26 mouse cellular contexts compared by ENCODE assay signal in genomic region chr8:81286280-81287034, GRCm38 (mm10). TPM values are rescaled to one million over a fixed set of nuclear protein-coding genes. Genes with fewer than 3 reads are reported as not detected.
DNase-seq lines count a peak whose midpoint lies in the region; ATAC-seq and TF ChIP-seq lines count a peak whose summit lies in the region.
"Had no signal": no experiment of that assay in that cellular context is flagged by ENCODE, and none has a peak within 500 bp of the region (broad histone marks: within the 10 kb centered on the region; RNA-seq: fewer than 3 reads in every experiment).

No protein-coding gene starts in this region.

- H3K4me2 ChIP-seq in liver, embryonic 11.5 days, result no peak overlapping the region
- no peak overlapping the region for H3K4me2 ChIP-seq in liver, embryonic 12.5 days
- H3K4me2 ChIP-seq in hindbrain, postnatal 0 days (ENCODE audit: low read depth, low read length), result no peak overlapping the region
- H3K4me2 ChIP-seq: heart, embryonic 11.5 days; kidney, embryonic 15.5 days; lung, embryonic 14.5 days; midbrain, embryonic 11.5 days had no signal

- ATAC-seq in liver, embryonic 11.5 days (replicated peaks; ENCODE audit: low FRiP score), result peak; percentile 47; the same call in 1 of the 2 replicates
- no peak for ATAC-seq in liver, embryonic 12.5 days
- ATAC-seq in hindbrain, postnatal 0 days, result no peak
- ATAC-seq: forebrain, embryonic 16.5 days; hindbrain, embryonic 16.5 days had no signal

- no peak for DNase-seq in liver, embryonic 11.5 days (ENCODE audit: low spot score)
- DNase-seq in MEL-GATA-1-ER (ENCODE audit: extremely low read depth, low read depth), result peak; percentile 56
- DNase-seq in induced T-regulatory cell, adult 2 months (ENCODE audit: low read depth), result peak; percentile 28
- no peak for DNase-seq in hindbrain, postnatal 0 days (ENCODE audit: low spot score)
- no peak for DNase-seq in forebrain, embryonic 10.5 days (ENCODE audit: extremely low spot score, low spot score)
- DNase-seq in thymus, postnatal 4 days, result no peak
- DNase-seq: adrenal gland, postnatal 25 days; cerebellum, adult 11 months; cerebellum, postnatal 14 days; gastrocnemius, postnatal 14 days; heart, adult 11 months; kidney, adult 11 months; liver; lung, embryonic 14.5 days; lung, postnatal 36 days; thymus, adult 18-20 months; thymus, postnatal 36 days had no signal

- no peaks in the 10 kb centered on the region for H3K4me1 ChIP-seq in liver, embryonic 11.5 days (replicated peaks; ENCODE audit: control insufficient read depth, insufficient read depth, low read length)
- no peaks in the 10 kb centered on the region for H3K4me1 ChIP-seq in liver, embryonic 12.5 days
- H3K4me1 ChIP-seq in hindbrain, postnatal 0 days (ENCODE audit: insufficient read depth, low read length), result no peaks in the 10 kb centered on the region
- no peaks in the 10 kb centered on the region for H3K4me1 ChIP-seq in forebrain, embryonic 10.5 days
- H3K4me1 ChIP-seq: hindbrain, embryonic 10.5 days; kidney, embryonic 15.5 days; limb, embryonic 10.5 days had no signal

- no peak for TF ChIP-seq CTCF in hindbrain, postnatal 0 days (IDR thresholded peaks at IDR 0.05; ENCODE audit: low read depth)

- no peaks in the 10 kb centered on the region for H3K36me3 ChIP-seq in liver, embryonic 11.5 days (ENCODE audit: control insufficient read depth, insufficient read depth, low read length)
- no peaks in the 10 kb centered on the region for H3K36me3 ChIP-seq in liver, embryonic 12.5 days
- H3K36me3 ChIP-seq in hindbrain, postnatal 0 days (ENCODE audit: insufficient read depth, low read length), result no peaks in the 10 kb centered on the region
- H3K36me3 ChIP-seq in forebrain, embryonic 10.5 days (replicated peaks), result no peaks in the 10 kb centered on the region
- H3K36me3 ChIP-seq: hindbrain, embryonic 10.5 days; kidney, embryonic 15.5 days; limb, embryonic 10.5 days had no signal

- H3K9ac ChIP-seq in liver, embryonic 11.5 days (ENCODE audit: low read depth, low read length), result no peak overlapping the region
- no peak overlapping the region for H3K9ac ChIP-seq in liver, embryonic 12.5 days
- H3K9ac ChIP-seq in hindbrain, postnatal 0 days (replicated peaks; ENCODE audit: low read length), result no peak overlapping the region
- H3K9ac ChIP-seq: kidney, embryonic 15.5 days; lung, embryonic 14.5 days had no signal

- no peaks in the 10 kb centered on the region for H3K9me3 ChIP-seq in liver, embryonic 11.5 days (ENCODE audit: control insufficient read depth, low read length)
- H3K9me3 ChIP-seq in liver, embryonic 12.5 days (replicated peaks), result no peaks in the 10 kb centered on the region
- H3K9me3 ChIP-seq in hindbrain, postnatal 0 days (ENCODE audit: low read length), result no peaks in the 10 kb centered on the region
- H3K9me3 ChIP-seq in forebrain, embryonic 10.5 days, result no peaks in the 10 kb centered on the region
- H3K9me3 ChIP-seq: hindbrain, embryonic 10.5 days; kidney, embryonic 15.5 days; limb, embryonic 10.5 days had no signal

- H3K27me3 ChIP-seq in liver, embryonic 11.5 days (replicated peaks; ENCODE audit: control insufficient read depth, insufficient read depth, low read length), result no peaks in the 10 kb centered on the region
- no peaks in the 10 kb centered on the region for H3K27me3 ChIP-seq in liver, embryonic 12.5 days (replicated peaks)
- H3K27me3 ChIP-seq in hindbrain, postnatal 0 days (ENCODE audit: insufficient read depth, low read length), result no peaks in the 10 kb centered on the region
- no peaks in the 10 kb centered on the region for H3K27me3 ChIP-seq in forebrain, embryonic 10.5 days (ENCODE audit: poor library complexity, severe bottlenecking)
- H3K27me3 ChIP-seq: CH12.LX; kidney, embryonic 15.5 days had no signal

- no peak overlapping the region for H3K4me3 ChIP-seq in liver, embryonic 11.5 days (ENCODE audit: low read depth, low read length)
- no peak overlapping the region for H3K4me3 ChIP-seq in liver, embryonic 12.5 days
- no peak overlapping the region for H3K4me3 ChIP-seq in hindbrain, postnatal 0 days (ENCODE audit: low read length)
- no peak overlapping the region for H3K4me3 ChIP-seq in forebrain, embryonic 10.5 days
- H3K4me3 ChIP-seq: hindbrain, embryonic 10.5 days; kidney, embryonic 15.5 days; limb, embryonic 10.5 days had no signal

- no peak overlapping the region for H3K27ac ChIP-seq in liver, embryonic 11.5 days (ENCODE audit: low read depth, low read length)
- H3K27ac ChIP-seq in liver, embryonic 12.5 days, result no peak overlapping the region
- no peak overlapping the region for H3K27ac ChIP-seq in hindbrain, postnatal 0 days
- H3K27ac ChIP-seq in forebrain, embryonic 10.5 days, result no peak overlapping the region
- H3K27ac ChIP-seq: hindbrain, embryonic 10.5 days; kidney, embryonic 15.5 days; limb, embryonic 10.5 days had no signal

- WGBS in liver, embryonic 11.5 days, result 55% methylated on average over 8 of the region's 8 CpGs
- 40% methylated on average over 8 of the region's 8 CpGs for WGBS in liver, embryonic 12.5 days (ENCODE audit: insufficient replicate concordance)
- 72% methylated on average over 8 of the region's 8 CpGs for WGBS in hindbrain, postnatal 0 days
- WGBS in forebrain, embryonic 10.5 days, result 76% methylated on average over 8 of the region's 8 CpGs

RNA-seq across cellular contexts. Expression of gene Inpp4b, which starts 55.9 kb away (rescaled TPM):
- 2.3 and 3.9 TPM in 2 replicates for polyA plus RNA-seq in liver, embryonic 11.5 days (2014; fragmentation: Nextera tagmentation; extraction: Ambion mirVana)
- polyA plus RNA-seq in liver, embryonic 12.5 days (2016; fragmentation: Nextera tagmentation; extraction: Ambion mirVana), result 2.5 and 2.8 TPM in 2 replicates
- total RNA-seq in hindbrain, postnatal 0 days (2014; rRNA removed), result 8.1 and 11.7 TPM in 2 replicates
- polyA plus RNA-seq in hindbrain, postnatal 0 days (2015; fragmentation: Nextera tagmentation; extraction: Ambion mirVana), result 8.2 and 10.5 TPM in 2 replicates
- 3.2 and 5.0 TPM in 2 replicates for polyA plus RNA-seq in forebrain, embryonic 10.5 days (2016; fragmentation: Nextera tagmentation; extraction: Ambion mirVana)

Comparison
In these comparisons a context has a peak if more than half of its experiments do, and no peak if none do; other contexts are left out.
1. DNase-seq: peak in MEL-GATA-1-ER (single experiment) and induced T-regulatory cell, adult 2 months (single experiment); none in liver, embryonic 11.5 days (single experiment), hindbrain, postnatal 0 days (single experiment), forebrain, embryonic 10.5 days (single experiment) and thymus, postnatal 4 days (single experiment).